Mouse (Mus musculus): ENCODE measurements at regions not wholly inside any gene's neighbourhood (a gene's known extent, or its start where the extent isn't known, plus 50 kb on each side); places are given as distances from the start of the nearest gene placed in this dataset.
"Not testable (repeated sequence)": the region's sequence is repeated elsewhere in the genome, so short reads cannot be mapped to it uniquely, and the experiment has no call there.

DNA sequence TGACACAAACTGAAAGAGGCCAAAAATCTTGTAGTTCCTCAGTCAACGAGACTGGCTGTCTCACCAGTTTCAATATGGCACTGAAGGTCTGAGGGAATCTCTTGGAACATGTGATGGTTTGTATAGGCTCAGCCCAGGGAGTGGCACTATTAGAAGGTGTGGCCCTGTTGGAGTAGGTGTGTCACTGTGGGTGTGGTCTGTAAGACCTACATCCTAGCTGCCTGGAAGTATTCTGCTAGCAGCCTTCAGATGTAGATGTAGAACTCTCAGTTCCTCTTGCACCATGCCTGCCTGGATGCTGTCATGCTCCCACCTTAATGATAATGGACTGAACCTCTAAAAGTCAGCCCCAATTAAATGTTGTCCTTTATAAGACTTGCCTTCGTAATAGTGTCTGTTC, 112.7 kb upstream of the Dlg1 start:
- not testable (repeated sequence) for TF ChIP-seq TAL1, GATA1 (IDR thresholded peaks at IDR 0.05; ENCODE audit: low read length)

Data from erythroblast, embryonic 14.5 days (primary cell).